Mouse (Mus musculus): ENCODE data around the gene Abcg8.

DNA sequence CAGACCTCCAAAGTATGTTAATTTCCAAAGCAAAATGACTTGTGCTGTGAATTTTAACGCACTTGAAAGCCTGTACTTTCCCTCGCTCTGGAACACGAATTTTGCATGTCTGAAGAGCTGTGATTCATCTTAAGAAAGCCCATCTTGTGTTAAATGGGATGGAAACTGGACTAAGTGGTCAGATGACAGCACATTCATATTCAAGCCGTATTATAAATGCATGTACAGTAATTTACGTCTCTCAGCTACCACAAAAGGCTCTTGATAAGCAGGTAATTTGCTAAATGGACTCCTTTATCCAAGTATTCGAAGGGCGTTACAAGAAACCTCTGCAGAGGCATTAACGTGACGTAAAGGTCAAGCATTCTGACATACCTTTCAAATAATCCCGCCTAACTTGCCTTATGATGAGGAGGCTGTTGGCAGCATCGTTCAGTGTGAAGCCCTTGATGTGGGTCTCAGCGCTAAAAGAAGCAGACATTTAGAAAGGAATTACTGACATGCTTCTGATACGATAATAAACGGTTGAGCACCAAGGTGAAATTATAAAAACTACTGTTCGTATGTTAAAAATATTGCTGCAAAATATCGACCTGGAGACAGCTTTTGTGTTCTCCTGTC lies 40.3 kb downstream of the Abcg8 start:
- TF ChIP-seq CTCF (IDR thresholded peaks at IDR 0.05; ENCODE audit: low read depth) (no peak), EP300 (IDR thresholded peaks at IDR 0.05; ENCODE audit: low read depth) (no peak)
